Mouse (Mus musculus): ENCODE results near the gene Gm42715.
"Not testable (repeated sequence)": the region's sequence is repeated elsewhere in the genome, so short reads cannot be mapped to it uniquely, and the experiment has no call there.

Gm42715 gene

GRCm38 (mm10) chr7:127519284-127519683 lies at the start of gene Gm42715:
Gene Gm42715, plus strand, starts transcription at chr7:127519584.
- no peak for ATAC-seq (ENCODE audit: low TSS enrichment)

DNA sequence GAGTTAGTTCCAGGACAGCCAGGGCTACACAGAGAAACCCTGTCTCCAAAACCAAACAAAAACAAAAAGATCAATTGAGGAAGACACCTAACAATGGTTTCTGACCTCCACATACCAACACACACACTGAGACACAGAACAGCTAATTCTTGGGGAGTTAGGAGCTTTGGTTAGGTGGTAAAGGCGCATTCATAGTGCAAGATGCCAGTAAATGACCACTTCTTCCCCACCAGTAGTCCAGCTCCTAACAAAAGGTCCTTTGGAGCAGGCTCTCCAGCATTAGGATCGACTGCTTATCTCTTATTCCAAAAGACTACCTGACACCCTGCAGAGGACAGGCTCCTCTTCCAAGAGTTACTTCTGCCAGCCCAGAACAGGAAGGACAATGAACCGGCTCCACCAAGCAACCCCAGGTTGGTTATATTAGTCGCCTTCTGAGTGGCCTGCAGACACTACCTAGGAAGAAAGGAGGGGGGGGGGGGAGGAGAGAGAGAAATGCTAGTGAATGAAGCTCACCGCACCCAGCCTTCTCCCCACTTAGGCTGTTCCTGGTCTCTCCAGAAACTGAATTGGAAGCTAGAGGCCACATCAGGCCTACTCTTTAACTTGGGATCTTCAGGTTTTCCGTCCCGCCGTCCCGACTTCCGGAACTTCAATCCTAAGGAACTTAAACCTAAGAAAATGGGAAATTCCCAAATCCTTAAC lies 49.2 kb upstream of the Gm42715 start:
- peak; percentile 10; the same call in 1 of the 2 replicates for ATAC-seq (ENCODE audit: low TSS enrichment)

DNA sequence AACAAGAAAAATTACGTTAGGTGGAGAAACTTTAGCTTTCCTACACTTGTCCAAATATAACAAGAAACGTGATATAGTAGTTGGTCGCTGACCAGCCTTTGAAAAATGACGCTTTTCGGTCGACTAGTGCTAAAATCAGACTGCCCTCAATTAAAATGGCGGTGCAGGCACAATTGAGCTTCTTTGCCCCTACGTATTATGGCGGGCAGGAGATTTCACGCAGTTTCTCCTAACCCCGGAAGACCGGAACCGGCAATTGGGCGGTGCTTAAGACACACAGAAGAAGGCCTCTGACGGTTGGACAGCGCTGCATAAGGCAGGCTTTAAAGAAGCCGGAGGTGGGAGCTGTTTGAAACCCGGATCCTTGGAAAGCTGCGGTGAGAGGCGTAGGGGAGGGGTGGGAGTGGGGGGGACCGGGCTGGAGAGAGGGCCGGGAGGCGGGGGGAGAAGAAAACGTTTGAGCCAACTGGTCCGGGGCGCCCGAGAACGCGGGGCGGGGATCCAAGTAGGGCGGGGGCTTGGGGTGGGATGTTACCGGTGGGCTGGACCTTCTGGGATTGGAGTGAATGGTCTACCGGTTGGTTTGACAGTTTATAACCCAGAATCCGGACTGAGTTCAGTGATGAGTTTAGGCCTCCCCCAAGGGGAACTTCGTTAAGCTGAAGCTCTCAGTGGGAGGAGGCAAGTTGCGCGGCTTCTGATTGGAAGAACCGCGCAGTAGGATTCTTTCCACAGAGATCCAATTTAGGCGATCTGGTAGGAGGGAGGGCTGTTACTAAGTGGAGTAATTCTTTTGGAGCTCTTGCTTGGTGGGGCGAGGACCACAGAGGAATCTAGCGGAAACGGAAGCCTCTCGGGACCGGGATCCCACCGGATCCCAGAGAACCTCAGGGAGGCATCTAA lies 48.4 kb upstream of the Gm42715 start:
- ATAC-seq (ENCODE audit: low TSS enrichment): peak; percentile 87

DNA sequence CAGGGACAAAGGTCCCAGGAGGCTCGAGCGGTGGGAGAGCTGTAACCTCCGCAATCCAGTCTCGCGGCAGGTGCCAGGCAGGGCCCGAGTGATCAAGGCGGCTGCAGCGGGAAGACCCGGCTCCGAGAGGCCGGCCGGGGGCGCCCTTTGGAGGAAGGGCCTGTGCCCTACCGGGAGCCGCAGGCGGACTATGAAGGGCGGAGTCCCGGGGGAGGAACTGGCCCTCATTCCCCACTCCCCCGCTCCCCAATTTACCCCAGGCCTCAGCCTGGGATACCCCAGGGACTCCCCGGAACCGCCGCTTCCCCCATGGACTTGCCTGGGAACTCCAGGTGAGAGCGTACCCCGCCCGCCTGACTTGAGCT lies 47.8 kb upstream of the Gm42715 start:
- ATAC-seq (ENCODE audit: low TSS enrichment): peak; percentile 17; the same call in 1 of the 2 replicates

- ATAC-seq (ENCODE audit: low TSS enrichment): no peak
Observed at GRCm38 (mm10) chr7:127472060-127472459, 47.3 kb upstream of the Gm42715 start.

- no peak for ATAC-seq (ENCODE audit: low TSS enrichment)
Observed at GRCm38 (mm10) chr7:127473705-127474104, 45.7 kb upstream of the Gm42715 start.

- no peak for ATAC-seq (ENCODE audit: low TSS enrichment)
Observed at GRCm38 (mm10) chr7:127474378-127475070, 44.9 kb upstream of the Gm42715 start.

GRCm38 (mm10) chr7:127475186-127475740 lies 44.1 kb upstream of the Gm42715 start:
- no peak for ATAC-seq (ENCODE audit: low TSS enrichment)

- no peak for ATAC-seq (ENCODE audit: low TSS enrichment)
Observed at GRCm38 (mm10) chr7:127476336-127476735, 43.0 kb upstream of the Gm42715 start.

GRCm38 (mm10) chr7:127476855-127477254 lies 42.5 kb upstream of the Gm42715 start:
- ATAC-seq (ENCODE audit: low TSS enrichment): no peak

DNA sequence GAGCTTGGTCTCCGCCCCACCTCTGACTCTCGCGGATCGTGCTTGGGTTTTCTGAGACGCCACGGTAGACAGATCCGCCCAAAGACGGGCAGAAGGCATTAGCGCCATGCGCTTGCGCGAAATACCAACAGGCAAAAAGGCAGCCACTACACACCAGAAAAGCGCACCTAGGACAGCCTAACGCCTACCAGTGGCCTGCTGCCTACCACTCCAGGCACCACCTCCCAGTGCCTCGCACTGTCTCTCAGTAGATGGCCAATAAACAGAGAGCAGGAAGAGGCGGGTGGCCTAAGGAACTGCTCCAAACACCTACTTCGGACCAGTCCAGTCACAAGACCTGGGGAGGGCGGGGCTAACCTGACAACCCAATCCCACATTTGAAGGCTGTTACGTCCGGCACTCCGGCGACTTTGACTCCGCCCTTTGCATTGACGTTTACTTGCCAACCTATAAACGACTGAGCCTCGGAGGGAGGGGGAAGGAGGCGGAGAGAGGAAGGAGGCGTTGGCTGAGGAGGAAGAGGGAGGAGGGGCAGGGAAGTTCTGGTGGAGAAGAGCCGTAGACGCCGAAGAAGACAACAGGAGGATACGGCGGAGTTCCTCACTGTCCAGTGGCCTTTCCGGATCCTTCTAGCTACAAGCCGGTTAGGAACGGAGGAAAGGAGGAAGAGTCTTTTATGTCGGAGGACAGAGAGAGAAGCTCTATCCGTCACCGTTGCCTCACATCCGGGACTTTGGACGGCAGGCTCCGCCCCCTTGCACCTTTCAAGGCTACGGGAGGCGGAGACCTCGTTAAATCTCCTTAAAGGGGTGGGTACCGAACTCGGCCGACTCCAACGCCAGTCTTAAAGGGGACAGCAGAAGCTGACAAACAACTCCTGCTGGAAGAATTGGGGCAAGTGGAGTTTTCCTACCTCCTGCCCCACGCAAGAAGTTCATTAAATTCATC lies 41.4 kb upstream of the Gm42715 start:
- ATAC-seq (ENCODE audit: low TSS enrichment): peak; percentile 76

DNA sequence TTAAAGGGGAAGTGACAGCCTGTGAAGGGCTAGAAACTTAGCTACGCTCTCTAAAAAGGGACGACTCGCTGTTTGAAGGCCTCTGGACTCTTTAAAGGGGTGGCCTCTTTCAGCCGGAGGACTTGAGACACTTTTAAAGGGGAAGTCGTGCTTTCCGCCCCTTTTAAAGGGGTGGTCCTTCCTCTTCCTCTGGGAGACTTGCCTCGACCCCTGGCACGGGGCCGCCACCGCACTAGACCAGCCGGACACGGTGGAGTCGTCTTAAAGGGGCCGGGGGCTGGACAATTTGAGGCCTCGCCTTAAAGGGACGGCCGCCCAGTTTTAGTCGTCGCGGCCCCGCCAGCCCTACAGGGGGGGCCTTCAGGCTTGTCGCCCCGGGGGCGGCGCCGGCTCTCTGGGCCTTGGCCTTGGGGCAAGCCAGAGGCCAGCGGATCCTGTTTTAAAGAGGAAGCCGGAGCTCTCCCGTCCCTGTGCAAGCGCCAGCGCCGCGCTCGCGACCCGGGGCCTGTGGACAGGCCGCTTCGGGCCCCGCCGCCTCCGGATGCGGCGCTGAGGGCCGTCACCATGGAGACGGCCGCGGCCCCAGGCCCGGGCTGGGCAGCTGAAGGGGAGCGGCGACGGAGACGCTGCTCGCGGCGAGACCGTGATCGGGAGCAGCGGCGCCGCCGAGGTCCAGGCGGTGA lies 40.6 kb upstream of the Gm42715 start, which contains the start of gene Fbrs:
Fbrs (plus strand) TSS at position 565 of the 683 bp plus-strand sequence.
- peak; percentile 51 for ATAC-seq (ENCODE audit: low TSS enrichment)

GRCm38 (mm10) chr7:127479318-127480225 lies 39.8 kb upstream of the Gm42715 start:
- ATAC-seq (ENCODE audit: low TSS enrichment): no peak

DNA sequence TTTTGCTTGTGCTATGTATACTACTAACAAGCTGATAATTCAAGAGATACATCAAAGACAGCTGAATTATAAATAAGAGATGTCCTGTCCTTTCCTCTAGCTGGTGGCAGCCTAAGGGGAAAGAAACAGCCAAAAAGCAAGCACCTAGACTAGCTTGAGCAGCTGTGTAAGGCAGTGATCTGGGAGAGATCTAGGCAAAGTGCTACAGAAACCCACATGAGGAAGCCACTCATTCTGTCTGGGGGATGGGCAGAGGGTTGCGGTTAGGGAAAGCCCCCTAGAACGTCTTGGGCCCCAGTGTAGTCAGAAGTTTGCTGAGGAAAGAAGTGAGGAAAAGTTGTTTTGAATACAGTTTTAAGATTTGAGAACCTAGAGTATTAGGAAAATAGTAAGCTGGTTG lies 39.1 kb upstream of the Gm42715 start:
- no peak for ATAC-seq (ENCODE audit: low TSS enrichment)

GRCm38 (mm10) chr7:127485416-127485815 lies 34.0 kb upstream of the Gm42715 start:
- no peak for ATAC-seq (ENCODE audit: low TSS enrichment)

DNA sequence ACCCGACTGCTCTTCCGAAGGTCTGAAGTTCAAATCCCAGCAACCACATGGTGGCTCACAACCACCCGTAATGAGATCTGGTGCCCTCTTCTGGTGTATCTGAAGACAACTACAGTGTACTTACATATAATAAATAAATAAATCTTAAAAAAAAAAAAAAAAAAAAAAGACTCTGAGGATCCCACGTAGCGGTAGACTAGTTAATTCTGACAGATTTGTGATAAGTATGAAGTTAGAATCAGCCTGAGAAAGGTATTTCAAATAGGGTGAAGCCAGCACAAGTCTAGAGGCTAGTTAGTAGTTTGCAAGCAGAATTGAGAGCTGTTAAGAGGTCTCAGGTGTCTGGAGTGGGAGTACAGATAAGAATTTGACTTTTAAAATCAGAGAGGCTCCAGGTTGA lies 31.0 kb upstream of the Gm42715 start:
- not testable (repeated sequence) for ATAC-seq (ENCODE audit: low TSS enrichment)

DNA sequence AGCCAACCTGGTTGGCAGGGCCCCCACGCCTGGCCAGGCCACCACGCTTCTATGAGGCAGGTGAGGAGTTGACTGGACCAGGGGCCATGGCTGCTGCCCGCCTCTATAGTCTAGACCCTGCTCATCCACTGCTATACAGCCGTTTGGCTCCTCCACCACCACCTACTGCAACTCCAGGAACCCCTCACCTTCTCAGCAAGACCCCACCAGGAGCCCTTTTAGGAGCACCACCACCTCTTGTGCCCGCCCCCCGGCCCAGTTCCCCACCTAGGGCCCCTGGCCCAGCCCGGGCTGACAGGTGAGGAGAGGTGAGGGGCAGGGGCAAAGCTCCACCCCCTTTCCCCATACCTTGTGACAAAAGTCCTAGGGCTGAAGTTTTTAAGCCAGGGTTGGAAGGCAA lies 29.4 kb upstream of the Gm42715 start:
- ATAC-seq (ENCODE audit: low TSS enrichment): no peak

- ATAC-seq (ENCODE audit: low TSS enrichment): no peak
Observed at GRCm38 (mm10) chr7:127491846-127492245, 27.5 kb upstream of the Gm42715 start.

DNA sequence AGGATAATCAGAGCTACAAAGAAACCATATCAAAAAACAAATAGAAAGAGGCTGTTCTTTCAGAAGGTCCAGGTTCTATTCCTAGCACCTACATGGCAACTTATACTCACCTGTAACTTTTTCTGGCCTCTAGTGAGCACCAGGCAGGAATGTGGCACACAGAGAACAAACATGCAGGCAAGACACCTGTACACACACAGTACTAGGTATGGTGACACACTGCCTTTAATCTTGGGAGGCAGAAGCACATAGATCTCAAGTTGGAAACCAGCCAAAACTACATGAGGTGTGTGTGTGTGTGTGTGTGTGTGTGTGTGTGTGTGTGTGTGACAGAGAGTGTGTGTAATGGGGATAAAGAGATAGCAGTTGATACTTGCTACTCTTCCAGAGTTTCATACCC lies 24.7 kb upstream of the Gm42715 start:
- no peak for ATAC-seq (ENCODE audit: low TSS enrichment)
